Mouse (Mus musculus): ENCODE measurements at regions not wholly inside any gene's neighbourhood (a gene's known extent, or its start where the extent isn't known, plus 50 kb on each side); places are given as distances from the start of the nearest gene placed in this dataset.

GRCm38 (mm10) chr14:52654355-52654754, 158.8 kb upstream of the Olfr1507 start:
- no peak for TF ChIP-seq CHD1 (IDR thresholded peaks at IDR 0.05; ENCODE audit: low read depth, low read length)
- TF ChIP-seq POLR2A (IDR thresholded peaks at IDR 0.05; ENCODE audit: low read depth, low read length): no peak
- no peak for TF ChIP-seq ZNF384 (IDR thresholded peaks at IDR 0.05; ENCODE audit: low read depth, low read length)
- 0 out of 2 replicates have a peak, but pooled peaks have one; percentile 3 for TF ChIP-seq SMC3 (IDR thresholded peaks at IDR 0.05; ENCODE audit: low read depth, low read length)
- peak in 1 of 2 experiments; percentile 52; a peak in 2 of 4 replicates for TF ChIP-seq CTCF (conservative IDR thresholded peaks at IDR 0.05 in 1 of 2, IDR thresholded peaks at IDR 0.05 in 1 of 2; ENCODE audit: low read depth in 2 of 2, low read length in 2 of 2)
- TF ChIP-seq GABPA (IDR thresholded peaks at IDR 0.05; ENCODE audit: insufficient replicate concordance, low read depth, low read length): no peak
- no peak for TF ChIP-seq HCFC1 (IDR thresholded peaks at IDR 0.05; ENCODE audit: low read depth, low read length)
- TF ChIP-seq TBP (conservative IDR thresholded peaks at IDR 0.05; ENCODE audit: low read depth, low read length): no peak
- no peak for TF ChIP-seq EP300 (IDR thresholded peaks at IDR 0.05; ENCODE audit: low read length)
- no peak for TF ChIP-seq TCF12 (IDR thresholded peaks at IDR 0.05; ENCODE audit: low read depth, low read length)
